Mouse (Mus musculus): ENCODE results near the gene Wdfy3. TPM values are rescaled to one million over a fixed set of nuclear protein-coding genes. Genes with fewer than 3 reads are reported as not detected.

The Wdfy3 gene
- polyA plus RNA-seq, 1 experiment from 2014 or later, result 11.3 TPM

GRCm38 (mm10) chr5:101784328-101784727, 285.4 kb downstream of the Wdfy3 start:
- H3K4me1 ChIP-seq, result 0 out of 2 replicates have a peak, but pooled peaks cover 5% of the 10 kb centered on the region
- no peak overlapping the region for H3K27ac ChIP-seq
- no peaks in the 10 kb centered on the region for H3K27me3 ChIP-seq (replicated peaks)
- H3K4me2 ChIP-seq, result no peak overlapping the region
- no peak for ATAC-seq (ENCODE audit: insufficient read depth, low FRiP score, low read depth)
- H3K9ac ChIP-seq, result no peak overlapping the region
- 59% methylated on average over 3 of the region's 3 CpGs for WGBS
- no peak overlapping the region for H3K4me3 ChIP-seq (replicated peaks)
- H3K36me3 ChIP-seq, result no peaks in the 10 kb centered on the region
- no peaks in the 10 kb centered on the region for H3K9me3 ChIP-seq

All from stomach, embryonic 15.5 days (tissue).